Mouse (Mus musculus) CD4-positive naive resting alpha-beta T cell, adult 76 days (primary cell): ENCODE results near the gene Zcwpw1. TPM values are rescaled to one million over a fixed set of nuclear protein-coding genes. Genes with fewer than 3 reads are reported as not detected.

Source experiments
- total RNA-seq: library from RNA; stranded (reverse); gene quantifications from one replicate; pipeline ENCODE4 v1.2.4, GENCODE M21; 2023

The Zcwpw1 gene
- 14.8 TPM for total RNA-seq

GRCm38 (mm10) chr5:137787151-137787928 lies at the start of gene Zcwpw1, which contains the start of gene Mepce:
Zcwpw1 (plus strand) TSS chr5:137787798.
Mepce (minus strand) TSS chr5:137787655.

GRCm38 (mm10) chr5:137741023-137741931 lies 46.3 kb upstream of the Zcwpw1 start, which contains the start of gene Nyap1:
Nyap1 (minus strand) TSS chr5:137741607.

GRCm38 (mm10) chr5:137745214-137746171 lies 42.1 kb upstream of the Zcwpw1 start, which contains the start of gene Tsc22d4:
Tsc22d4 (plus strand) TSS chr5:137745730.

GRCm38 (mm10) chr5:137778635-137779034 lies 9.0 kb upstream of the Zcwpw1 start, which contains the start of gene Ppp1r35:
Ppp1r35 (plus strand) TSS chr5:137778849.

GRCm38 (mm10) chr5:137835966-137836520 lies 48.4 kb downstream of the Zcwpw1 start, which contains the start of gene Pilra:
Pilra (minus strand) TSS chr5:137836281.

GRCm38 (mm10) chr5:137857960-137858710 lies 70.5 kb downstream of the Zcwpw1 start, which contains the start of gene Pilrb1:
Pilrb1 (minus strand) TSS chr5:137858106.

GRCm38 (mm10) chr5:137871644-137872380 lies 84.2 kb downstream of the Zcwpw1 start, which contains the start of gene Pilrb2:
Pilrb2 (minus strand) TSS chr5:137871815.

Other genes with a start within 250 kb of the Zcwpw1 start
- not detected for gene Actl6b, start 234.3 kb upstream of the Zcwpw1 start, total RNA-seq
- 0.59 TPM for gene Tfr2, start 218.0 kb upstream of the Zcwpw1 start, total RNA-seq
- 28.5 TPM for gene Mospd3, start 186.7 kb upstream of the Zcwpw1 start, total RNA-seq
- 1.2 TPM for gene Pcolce, start 174.0 kb upstream of the Zcwpw1 start, total RNA-seq
- not detected for gene Fbxo24, start 158.8 kb upstream of the Zcwpw1 start, total RNA-seq
- gene Lrch4, start 158.7 kb upstream of the Zcwpw1 start, total RNA-seq = 185 TPM
- gene Gm20605, start 158.6 kb upstream of the Zcwpw1 start, total RNA-seq = 55.1 TPM
- gene Sap25, start 146.5 kb upstream of the Zcwpw1 start, total RNA-seq = 81.4 TPM
- gene Irs3, start 142.1 kb upstream of the Zcwpw1 start, total RNA-seq = not detected
- 23.5 TPM for gene Agfg2, start 103.1 kb upstream of the Zcwpw1 start, total RNA-seq
- 2.0 TPM for gene Nyap1, start 46.2 kb upstream of the Zcwpw1 start, total RNA-seq
- 183 TPM for gene Tsc22d4, start 42.1 kb upstream of the Zcwpw1 start, total RNA-seq
- gene Ppp1r35, start 8.9 kb upstream of the Zcwpw1 start, total RNA-seq = 18.2 TPM
- 212 TPM for gene Mepce, start 143 bp upstream of the Zcwpw1 start, total RNA-seq
- gene Pilra, start 48.5 kb downstream of the Zcwpw1 start, total RNA-seq = 6.1 TPM
- 4.0 TPM for gene Pilrb1, start 70.3 kb downstream of the Zcwpw1 start, total RNA-seq
- 3.1 TPM for gene Pilrb2, start 84.0 kb downstream of the Zcwpw1 start, total RNA-seq
- not detected for gene Cyp3a13, start 133.8 kb downstream of the Zcwpw1 start, total RNA-seq
- not detected for gene Gjc3, start 175.3 kb downstream of the Zcwpw1 start, total RNA-seq
- gene Azgp1, start 193.7 kb downstream of the Zcwpw1 start, total RNA-seq = not detected
- not detected for gene Smok3a, start 233.5 kb downstream of the Zcwpw1 start, total RNA-seq
- not detected for gene Smok3b, start 233.6 kb downstream of the Zcwpw1 start, total RNA-seq